17 mouse cellular contexts compared by ENCODE assay signal in genomic region chr2:145958551-145958950, GRCm38 (mm10). TPM values are rescaled to one million over a fixed set of nuclear protein-coding genes. Genes with fewer than 3 reads are reported as not detected.
A peak's percentile ranks its signal among the peaks of the same experiment; 100 is the strongest.
DNase-seq lines count a peak whose midpoint lies in the region; ATAC-seq and TF ChIP-seq lines count a peak whose summit lies in the region.
"Had no signal": no experiment of that assay in that cellular context is flagged by ENCODE, and none has a peak within 500 bp of the region (broad histone marks: within the 10 kb centered on the region; RNA-seq: fewer than 3 reads in every experiment).

No protein-coding gene starts in this region.

- H3K27ac ChIP-seq in left cerebral cortex, adult 2 months, result no peak overlapping the region
- no peak overlapping the region for H3K27ac ChIP-seq in forebrain, embryonic 13.5 days
- H3K27ac ChIP-seq in neural tube, embryonic 11.5 days (ENCODE audit: low read depth, low read length), result no peak overlapping the region
- H3K27ac ChIP-seq: embryonic facial prominence, embryonic 12.5 days; gastrocnemius, adult 2 months; heart, adult 2 months; limb, embryonic 12.5 days had no signal

- peak; percentile 59; the same call in 1 of the 2 replicates for ATAC-seq in forebrain, embryonic 13.5 days
- ATAC-seq in neural tube, embryonic 11.5 days (ENCODE audit: insufficient read depth, low FRiP score, low TSS enrichment), result peak; percentile 89
- ATAC-seq: inflammation-experienced regulatory T-cells, adult 6 months had no signal

- intact Hi-C loops in left cerebral cortex, postnatal 4 days (cut with DNase I), result loop anchor here (2.0 to 5.0 kb wide), 3 partner anchors 264 to 654 kb away; partner anchors contain the start of gene Insm1
- intact Hi-C loops in left cerebral cortex, adult 2 months (cut with DNase I), result loop anchor here (5.0 kb wide), 1 partner anchor 254 kb away; no protein-coding TSS in a partner anchor

- WGBS in forebrain, embryonic 13.5 days, result 32% methylated on average over 7 of the region's 7 CpGs
- WGBS in neural tube, embryonic 11.5 days, result 41% methylated on average over 7 of the region's 7 CpGs

- H3K9ac ChIP-seq in forebrain, embryonic 13.5 days, result no peak overlapping the region
- H3K9ac ChIP-seq in neural tube, embryonic 11.5 days (ENCODE audit: low read length), result no peak overlapping the region
- H3K9ac ChIP-seq: embryonic facial prominence, embryonic 12.5 days; limb, embryonic 12.5 days had no signal

- DNase-seq in left cerebral cortex, postnatal 4 days, result peak; percentile 28
- DNase-seq in left cerebral cortex, adult 2 months (ENCODE audit: extremely low spot score in 1 of 2, low spot score in 2 of 2), result no peak
- peak; percentile 59 for DNase-seq in embryo, embryonic 10.5 days (ENCODE audit: low spot score)
- DNase-seq in neural tube, embryonic 11.5 days (ENCODE audit: low spot score), result peak; percentile 62
- no peak for DNase-seq in adrenal gland, adult 18-20 months (ENCODE audit: low spot score in 2 of 2)
- no peak for DNase-seq in kidney, adult 8-10 months
- DNase-seq: adrenal gland, postnatal 14 days; cerebellum, adult 9-10 months; gastrocnemius, adult 2 months; heart, adult 2 months; lung, postnatal 36 days; thymus, postnatal 4 days had no signal

- H3K4me2 ChIP-seq in forebrain, embryonic 13.5 days, result no peak overlapping the region
- H3K4me2 ChIP-seq in neural tube, embryonic 11.5 days (ENCODE audit: low read depth), result no peak overlapping the region
- H3K4me2 ChIP-seq: embryonic facial prominence, embryonic 12.5 days; limb, embryonic 12.5 days had no signal

- no peaks in the 10 kb centered on the region for H3K36me3 ChIP-seq in forebrain, embryonic 13.5 days (ENCODE audit: poor library complexity, severe bottlenecking)
- H3K36me3 ChIP-seq in neural tube, embryonic 11.5 days (ENCODE audit: control insufficient read depth, insufficient read depth, low read length), result no peaks in the 10 kb centered on the region
- H3K36me3 ChIP-seq: embryonic facial prominence, embryonic 12.5 days; limb, embryonic 12.5 days had no signal

- no peak for TF ChIP-seq CTCF in left cerebral cortex, adult 2 months (IDR thresholded peaks at IDR 0.05)

- H3K27me3 ChIP-seq in forebrain, embryonic 13.5 days, result 0 out of 2 replicates have a peak, but pooled peaks cover 2% of the 10 kb centered on the region
- no peaks in the 10 kb centered on the region for H3K27me3 ChIP-seq in neural tube, embryonic 11.5 days (ENCODE audit: control insufficient read depth, insufficient read depth, low read length)

- no peaks in the 10 kb centered on the region for H3K9me3 ChIP-seq in forebrain, embryonic 13.5 days (replicated peaks)
- no peaks in the 10 kb centered on the region for H3K9me3 ChIP-seq in neural tube, embryonic 11.5 days (ENCODE audit: control insufficient read depth, low read length)
- H3K9me3 ChIP-seq: embryonic facial prominence, embryonic 12.5 days; limb, embryonic 12.5 days had no signal

- H3K4me3 ChIP-seq in left cerebral cortex, adult 2 months, result no peak overlapping the region
- H3K4me3 ChIP-seq in forebrain, embryonic 13.5 days, result no peak overlapping the region
- H3K4me3 ChIP-seq in neural tube, embryonic 11.5 days (ENCODE audit: low read depth, low read length), result no peak overlapping the region
- H3K4me3 ChIP-seq: embryonic facial prominence, embryonic 12.5 days; gastrocnemius, adult 2 months; heart, adult 2 months; limb, embryonic 12.5 days had no signal

- H3K4me1 ChIP-seq in forebrain, embryonic 13.5 days, result peaks cover 21% of the 10 kb centered on the region
- no peaks in the 10 kb centered on the region for H3K4me1 ChIP-seq in neural tube, embryonic 11.5 days (ENCODE audit: control insufficient read depth, insufficient read depth, low read length)
- H3K4me1 ChIP-seq: embryonic facial prominence, embryonic 12.5 days; limb, embryonic 12.5 days had no signal

RNA-seq across cellular contexts. Expression of gene Crnkl1, which starts 23.7 kb away (rescaled TPM):
- 10 to 100 TPM; 22.5 to 24.3 TPM for total RNA-seq in left cerebral cortex, postnatal 4 days (2021)
- total RNA-seq in left cerebral cortex, adult 2 months (2021), result 10 to 100 TPM; 20.6 to 21.1 TPM
- polyA plus RNA-seq in forebrain, embryonic 13.5 days (2015; fragmentation: Nextera tagmentation; extraction: Ambion mirVana), result 35.0 and 35.5 TPM in 2 replicates
- polyA plus RNA-seq in neural tube, embryonic 11.5 days (2014; fragmentation: Nextera tagmentation; extraction: Ambion mirVana), result 44.1 and 46.5 TPM in 2 replicates
- 10 to 100 TPM; 22.4 to 22.6 TPM for total RNA-seq in adrenal gland, adult 18-20 months (2021)

RNA-seq across cellular contexts. Expression of gene Cfap61, which starts 24.0 kb away (rescaled TPM):
- 1 to 10 TPM; 1.8 to 2.4 TPM for total RNA-seq in left cerebral cortex, postnatal 4 days (2021)
- 1 to 10 TPM; 3.5 to 3.6 TPM for total RNA-seq in left cerebral cortex, adult 2 months (2021)
- polyA plus RNA-seq in forebrain, embryonic 13.5 days (2015; fragmentation: Nextera tagmentation; extraction: Ambion mirVana), result 2.0 and 2.3 TPM in 2 replicates
- 0.91 and 3.1 TPM in 2 replicates for polyA plus RNA-seq in neural tube, embryonic 11.5 days (2014; fragmentation: Nextera tagmentation; extraction: Ambion mirVana)
- total RNA-seq in adrenal gland, adult 18-20 months (2021), result 10 to 100 TPM; 27.2 to 30.4 TPM
- total RNA-seq: gastrocnemius, adult 2 months had no signal
- polyA plus RNA-seq: inflammation-experienced regulatory T-cells, adult 6 months; liver, embryonic 16.5 days had no signal

RNA-seq across cellular contexts. Expression of gene Naa20, which starts 56.7 kb away (rescaled TPM):
- 10 to 100 TPM; 60.9 to 67.9 TPM for total RNA-seq in left cerebral cortex, postnatal 4 days (2021)
- total RNA-seq in left cerebral cortex, adult 2 months (2021), result 10 to 100 TPM; 71.8 to 80.8 TPM
- polyA plus RNA-seq in forebrain, embryonic 13.5 days (2015; fragmentation: Nextera tagmentation; extraction: Ambion mirVana), result 134 TPM in 2 replicates
- 156 and 164 TPM in 2 replicates for polyA plus RNA-seq in neural tube, embryonic 11.5 days (2014; fragmentation: Nextera tagmentation; extraction: Ambion mirVana)
- total RNA-seq in adrenal gland, adult 18-20 months (2021), result 10 to 100 TPM; 50.6 to 59.5 TPM

Comparison
In these comparisons a context has a peak if more than half of its experiments do, and no peak if none do; other contexts are left out.
1. DNase-seq: peak in left cerebral cortex, postnatal 4 days (single experiment), embryo, embryonic 10.5 days (single experiment) and neural tube, embryonic 11.5 days (single experiment); none in left cerebral cortex, adult 2 months (0 of 2), adrenal gland, adult 18-20 months (0 of 2) and kidney, adult 8-10 months (0 of 2).
2. RNA of gene Cfap61, which starts 24.0 kb away (total RNA-seq): 27.2 to 30.4 TPM in adrenal gland, adult 18-20 months; 3.5 to 3.6 TPM in left cerebral cortex, adult 2 months and 1.8 to 2.4 TPM in left cerebral cortex, postnatal 4 days; every median in the first group is over 4 times any median in the second.